Mouse (Mus musculus): ENCODE data around the gene Qdpr.
"Not testable (repeated sequence)": the region's sequence is repeated elsewhere in the genome, so short reads cannot be mapped to it uniquely, and the experiment has no call there.

The Qdpr gene

DNA sequence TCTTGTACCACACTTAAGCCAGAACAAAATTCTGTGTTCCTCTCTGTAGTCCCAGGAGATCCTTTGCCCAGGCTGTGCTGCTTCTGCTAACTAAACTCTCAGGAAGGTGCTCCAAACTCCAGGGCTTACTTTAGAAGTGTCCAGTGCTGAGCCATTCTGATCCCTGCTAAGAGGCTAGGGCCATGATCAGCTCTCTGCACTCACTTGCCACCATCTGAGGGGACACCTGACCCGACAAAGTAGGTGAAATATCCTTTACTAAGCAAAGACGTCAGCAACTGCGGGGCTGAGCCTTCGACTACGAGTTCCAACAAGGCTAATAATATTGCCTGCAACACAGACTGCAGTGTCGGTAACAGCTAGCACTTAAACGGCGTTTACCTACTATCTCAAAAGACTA lies 830 bp downstream of the Qdpr start:
- DNase-seq: no peak

DNA sequence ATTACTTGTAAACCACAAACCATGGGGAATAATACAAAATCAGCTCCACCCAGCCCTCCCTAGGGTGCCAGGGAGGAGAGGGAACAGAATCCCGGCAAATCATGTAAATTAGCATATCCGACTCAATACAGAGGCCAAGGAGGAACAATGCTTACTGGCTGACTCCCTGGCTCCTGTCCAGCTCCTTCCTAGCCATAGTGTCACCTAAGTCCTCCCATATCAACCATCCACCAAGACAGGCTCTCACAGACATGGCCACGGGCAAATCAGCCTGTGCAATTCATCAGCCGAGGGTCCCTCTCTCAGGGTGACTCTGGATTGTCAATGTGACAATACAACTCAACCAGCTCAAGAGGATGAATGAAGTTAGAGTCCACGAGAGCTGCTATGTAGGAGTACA lies 1.4 kb downstream of the Qdpr start:
- no peak for DNase-seq

GRCm38 (mm10) chr5:45444130-45444832 lies 5.8 kb downstream of the Qdpr start:
- DNase-seq: no peak

DNA sequence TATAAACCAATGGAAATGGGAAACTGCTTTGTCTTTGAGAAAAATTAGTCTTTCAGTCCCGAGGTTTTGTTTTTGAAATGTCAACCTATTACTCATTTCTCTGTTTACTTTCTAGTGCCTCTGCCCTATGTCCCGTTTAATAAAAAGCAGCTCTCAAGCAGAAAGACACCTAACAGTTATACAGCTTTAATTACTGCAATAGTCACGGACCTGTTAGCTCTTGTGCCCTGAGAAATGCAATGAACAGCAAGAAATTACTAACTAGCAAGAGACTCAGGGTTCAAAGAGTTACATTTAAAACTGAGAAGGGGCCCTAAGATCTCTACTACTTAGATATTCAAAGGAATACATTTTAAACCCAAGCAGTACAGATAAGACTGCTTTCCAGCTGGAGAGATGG lies 8.3 kb downstream of the Qdpr start:
- DNase-seq: no peak

- DNase-seq: no peak
These were observed 8.9 kb downstream of the Qdpr start for GRCm38 (mm10) chr5:45441124-45441523.

DNA sequence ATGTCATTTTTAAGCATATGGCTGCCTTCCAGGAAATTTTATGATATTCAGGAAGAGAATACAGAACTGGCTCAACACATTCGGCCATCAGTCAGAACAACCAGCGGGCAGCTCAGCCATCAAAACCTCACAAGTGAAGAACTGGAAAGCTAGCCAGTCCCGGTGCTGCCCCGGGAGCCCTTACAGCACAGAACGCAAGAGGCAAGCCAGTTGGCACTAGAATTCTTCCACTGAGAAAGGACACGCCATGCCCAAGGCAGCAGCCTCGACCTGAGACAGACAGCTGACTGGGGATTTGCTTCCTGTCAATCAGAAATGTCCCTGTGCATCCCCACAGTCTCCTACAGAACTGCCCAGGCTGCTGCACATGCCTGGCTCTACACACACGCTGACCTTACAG lies 11.7 kb downstream of the Qdpr start:
- DNase-seq: no peak

DNA sequence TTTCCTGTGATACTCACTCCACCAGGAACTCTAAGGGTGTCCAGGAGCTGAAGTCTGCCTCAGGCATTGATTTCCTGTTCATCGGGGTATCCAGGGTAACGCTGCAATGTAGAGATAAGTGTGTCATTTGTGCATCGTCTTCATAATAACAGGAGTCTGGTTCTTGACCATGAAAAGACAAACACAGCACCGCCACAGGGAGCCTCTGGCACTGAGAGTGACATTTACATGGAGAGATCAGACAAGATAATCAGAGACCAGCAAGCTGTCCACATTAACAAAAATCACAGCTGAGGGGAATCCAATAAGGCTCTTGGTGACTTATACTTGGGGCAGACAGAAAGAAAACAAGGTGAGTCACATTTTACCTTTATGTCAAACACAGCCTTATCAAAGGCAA lies 12.2 kb downstream of the Qdpr start:
- no peak for DNase-seq

- DNase-seq: no peak
These were observed 13.8 kb downstream of the Qdpr start for GRCm38 (mm10) chr5:45435967-45436950.

DNA sequence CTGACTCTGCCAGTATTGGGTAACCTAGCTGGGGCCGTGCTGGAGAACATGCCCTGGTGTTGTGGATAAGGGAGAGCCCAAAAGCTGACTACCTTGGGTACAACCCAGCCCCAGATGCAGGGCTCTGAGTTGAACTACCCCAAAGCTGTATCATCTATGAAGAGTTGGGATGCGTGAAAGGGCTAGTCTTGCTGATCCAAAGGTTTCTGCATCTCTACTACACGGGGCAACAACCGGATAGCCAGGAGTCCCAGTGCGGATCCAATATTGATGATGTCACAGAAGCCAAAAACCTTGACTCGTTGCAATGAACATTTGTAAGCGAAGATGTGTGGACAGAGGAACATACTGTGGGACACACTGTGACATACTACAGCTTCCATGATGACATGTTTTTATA lies 22.1 kb downstream of the Qdpr start:
- DNase-seq: no peak

- no peak for DNase-seq
These were observed 23.5 kb downstream of the Qdpr start for GRCm38 (mm10) chr5:45426416-45427034.

DNA sequence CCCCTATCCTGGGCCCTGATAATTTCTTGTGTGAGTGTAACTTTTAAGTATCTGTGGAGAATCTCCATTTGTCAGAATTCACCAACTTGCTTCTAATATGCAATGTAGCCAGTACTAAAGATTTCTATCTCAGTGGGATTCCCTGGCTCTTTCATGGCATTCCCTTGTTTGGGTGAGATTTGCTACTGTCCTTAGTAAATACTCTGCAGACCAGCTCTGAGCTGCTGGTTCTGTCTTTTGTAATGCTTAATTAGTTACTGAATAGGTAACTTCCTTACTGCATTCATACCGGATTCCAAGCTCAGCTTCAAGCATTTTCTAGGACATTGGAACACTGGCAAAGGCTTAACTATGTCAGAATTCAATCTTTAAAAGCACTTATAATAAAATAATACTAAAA lies 24.3 kb downstream of the Qdpr start:
- not testable (repeated sequence) for DNase-seq

GRCm38 (mm10) chr5:45424021-45424886 lies 25.8 kb downstream of the Qdpr start:
- no peak for DNase-seq

DNA sequence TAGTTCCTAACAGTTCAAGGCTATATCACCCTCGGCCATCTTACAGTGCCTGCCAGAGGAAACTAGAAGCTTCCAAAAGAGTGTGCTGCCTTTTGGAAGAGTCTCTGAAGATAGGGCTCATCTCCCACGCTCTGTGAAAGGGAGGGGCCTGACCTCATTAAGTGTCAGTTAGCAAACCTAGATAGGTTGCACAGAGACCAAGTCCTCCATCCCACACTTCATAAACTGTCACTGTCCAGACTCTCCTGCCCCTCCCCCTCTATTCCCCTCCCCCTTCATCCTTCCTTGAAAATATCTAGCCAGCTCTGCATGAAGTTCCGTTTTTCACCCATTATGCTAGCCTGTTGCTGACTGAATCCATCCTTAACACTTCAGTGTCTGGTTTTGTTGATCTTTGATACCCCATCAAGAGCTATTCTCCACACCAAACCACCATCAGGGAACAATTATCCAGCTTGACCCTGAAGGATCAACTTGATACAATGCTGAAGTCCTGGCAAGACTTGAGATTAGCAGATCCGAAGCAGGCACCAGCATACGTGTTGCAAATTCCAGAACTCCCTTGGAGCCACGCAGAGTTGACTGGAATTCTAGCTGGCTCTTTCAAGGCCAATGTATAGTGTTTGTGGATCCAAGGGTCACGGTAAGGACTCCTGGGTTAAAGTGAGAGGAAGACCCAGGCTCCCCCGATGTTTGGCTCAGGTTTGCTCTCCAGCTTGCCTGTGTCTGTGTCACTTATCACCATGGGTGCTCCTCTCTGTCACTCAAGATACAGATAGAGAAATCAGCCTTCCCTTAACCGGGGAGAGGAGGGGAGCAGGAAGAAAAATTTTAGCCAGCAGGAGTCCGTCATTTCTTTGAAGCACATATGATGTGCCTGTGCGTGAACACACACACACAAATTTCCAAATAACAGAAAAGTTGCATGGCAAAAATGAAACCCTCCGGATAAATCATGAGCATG lies 27.9 kb downstream of the Qdpr start:
- no peak for DNase-seq

- no peak for DNase-seq
These were observed 30.0 kb downstream of the Qdpr start for GRCm38 (mm10) chr5:45419841-45420638.

- no peak for DNase-seq
These were observed 32.1 kb downstream of the Qdpr start for GRCm38 (mm10) chr5:45417859-45418443.

DNA sequence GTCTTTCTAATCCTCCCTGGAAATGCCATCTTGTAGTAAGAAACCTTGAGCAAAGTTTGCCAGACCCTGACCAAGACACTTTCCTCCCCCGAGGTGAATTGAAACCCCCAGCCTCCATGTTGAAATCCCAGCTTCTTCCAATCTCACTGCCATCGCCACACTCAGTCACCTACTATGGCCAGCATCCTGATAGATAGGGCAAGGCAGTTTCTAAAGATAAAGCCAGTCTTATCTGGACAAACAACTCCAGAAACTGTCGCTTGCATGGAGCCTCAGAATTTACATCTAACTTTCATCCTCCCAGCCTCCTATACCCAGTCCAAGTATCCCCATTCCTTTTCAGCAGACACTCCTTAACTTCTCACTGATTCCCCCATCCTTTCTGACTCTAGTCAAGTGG lies 33.6 kb downstream of the Qdpr start:
- DNase-seq: no peak

DNA sequence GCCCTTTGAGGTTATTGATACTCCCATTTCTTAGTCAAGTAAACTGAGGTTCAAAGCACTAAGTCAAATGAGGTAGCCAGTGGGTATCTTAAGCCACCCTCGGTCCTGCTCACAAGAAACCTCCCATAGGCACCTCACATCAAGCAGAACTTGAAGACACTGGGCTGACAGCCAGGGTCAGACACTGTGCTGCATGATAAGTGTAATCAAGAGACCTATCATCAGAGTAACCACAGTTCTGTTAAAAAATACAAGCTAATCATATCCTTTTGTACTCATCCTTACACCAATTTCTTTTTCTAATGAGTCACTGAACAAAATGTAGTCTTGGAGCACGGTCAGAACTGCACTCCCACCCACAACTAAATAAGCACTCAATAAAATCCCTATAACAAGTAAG lies 43.9 kb downstream of the Qdpr start:
- no peak for DNase-seq

DNA sequence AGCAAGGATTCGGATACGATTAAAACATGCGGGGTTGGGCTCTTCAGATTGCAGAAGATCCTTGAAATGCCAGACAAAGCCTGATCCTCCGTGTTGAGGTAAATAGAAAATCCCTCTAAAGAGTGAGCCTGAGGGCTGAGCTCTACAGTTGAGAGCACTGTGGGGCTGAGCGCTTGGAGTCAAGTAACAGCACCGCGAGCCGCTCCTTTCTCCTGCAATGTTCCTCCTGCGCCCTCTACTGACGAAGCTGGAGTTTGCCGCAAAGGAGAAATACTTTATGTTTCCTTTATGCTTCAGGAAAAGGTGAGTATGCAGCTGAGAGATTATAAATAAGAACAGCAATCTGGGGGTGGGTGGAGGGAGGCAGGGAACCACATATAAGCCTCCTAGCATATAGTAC lies 47.4 kb downstream of the Qdpr start:
- no peak for DNase-seq

- DNase-seq: no peak
These were observed 65.8 kb downstream of the Qdpr start for GRCm38 (mm10) chr5:45384034-45384812.

All from thymus, adult 18-20 months (tissue).